Mouse (Mus musculus) left cerebral cortex, postnatal 36 days (tissue): ENCODE data around the gene Fzd9. TPM values are rescaled to one million over a fixed set of nuclear protein-coding genes. Genes with fewer than 3 reads are reported as not detected.
A peak's percentile ranks its signal among the peaks of the same experiment; 100 is the strongest.
"Not testable (repeated sequence)": the region's sequence is repeated elsewhere in the genome, so short reads cannot be mapped to it uniquely, and the experiment has no call there.

Experiments used
- DNase-seq, 2 experiments: peaks; one replicate each; pipeline ENCODE4 v3.0.0; 2021 to 2022; ENCODE audit warnings: low spot score in 2 of 2, mixed read lengths in 1 of 2
- intact Hi-C: fragments of 180-260 bp; cut with DNase I; formaldehyde crosslinking; loops from one replicate; pipeline ENCODE4 v1.15.1; 2025
- total RNA-seq, 2 experiments: library from RNA; stranded (reverse); gene quantifications; 2 replicates each; pipeline ENCODE4 v1.2.3; 2021

Gene Fzd9
- total RNA-seq, 2 experiments from 2014 or later: 5.1 to 6.7 TPM

- no peak for DNase-seq
- intact Hi-C loops: no loop called here
Measured at GRCm38 (mm10) chr5:135250186-135251078, 598 bp downstream of the Fzd9 start.

GRCm38 (mm10) chr5:135248956-135249676 lies 1.9 kb downstream of the Fzd9 start:
- DNase-seq: no peak
- intact Hi-C loops: no loop called here

- no peak for DNase-seq
- intact Hi-C loops: no loop called here
Measured at GRCm38 (mm10) chr5:135247337-135247736, 3.7 kb downstream of the Fzd9 start.

GRCm38 (mm10) chr5:135246531-135246930 lies 4.5 kb downstream of the Fzd9 start:
- intact Hi-C loops: no loop called here
- DNase-seq: no peak

- intact Hi-C loops: no loop called here
- DNase-seq: no peak
Measured at GRCm38 (mm10) chr5:135243166-135243565, 7.9 kb downstream of the Fzd9 start.

GRCm38 (mm10) chr5:135242608-135243007 lies 8.4 kb downstream of the Fzd9 start:
- DNase-seq: no peak
- intact Hi-C loops: no loop called here

- DNase-seq: no peak
- intact Hi-C loops: no loop called here
Measured at GRCm38 (mm10) chr5:135242136-135242535, 8.9 kb downstream of the Fzd9 start.

- intact Hi-C loops: no loop called here
- DNase-seq: no peak
Measured at GRCm38 (mm10) chr5:135241474-135241873, 9.6 kb downstream of the Fzd9 start.

- intact Hi-C loops: no loop called here
- no peak for DNase-seq
Measured at GRCm38 (mm10) chr5:135238832-135239231, 12.2 kb downstream of the Fzd9 start.

GRCm38 (mm10) chr5:135236571-135236970 lies 14.5 kb downstream of the Fzd9 start:
- DNase-seq: peak; percentile 49 to 63
- intact Hi-C loops: loop anchor here (1.0 kb wide), 1 partner anchor 50 kb away; no protein-coding TSS in a partner anchor

- intact Hi-C loops: no loop called here
- DNase-seq: no peak
Measured at GRCm38 (mm10) chr5:135233166-135233920, 17.7 kb downstream of the Fzd9 start.

GRCm38 (mm10) chr5:135230186-135230585 lies 20.8 kb downstream of the Fzd9 start:
- intact Hi-C loops: no loop called here
- no peak for DNase-seq

GRCm38 (mm10) chr5:135225879-135226278 lies 25.2 kb downstream of the Fzd9 start:
- intact Hi-C loops, DNase-seq: not testable (repeated sequence)

GRCm38 (mm10) chr5:135224169-135224568 lies 26.9 kb downstream of the Fzd9 start:
- DNase-seq: no peak
- intact Hi-C loops: no loop called here

- intact Hi-C loops: no loop called here
Measured at GRCm38 (mm10) chr5:135222066-135222465, 29.0 kb downstream of the Fzd9 start.

GRCm38 (mm10) chr5:135220941-135221340 lies 30.1 kb downstream of the Fzd9 start:
- intact Hi-C loops: no loop called here
- no peak for DNase-seq

More at GRCm38 (mm10) chr5:135222066-135222465, 29.0 kb downstream of the Fzd9 start:
- no peak for DNase-seq

GRCm38 (mm10) chr5:135216871-135217270 lies 34.2 kb downstream of the Fzd9 start:
- DNase-seq: no peak
- intact Hi-C loops: no loop called here

GRCm38 (mm10) chr5:135208197-135208596 lies 42.8 kb downstream of the Fzd9 start:
- no peak for DNase-seq
- intact Hi-C loops: no loop called here

GRCm38 (mm10) chr5:135202763-135203162 lies 48.3 kb downstream of the Fzd9 start:
- intact Hi-C loops: no loop called here
- no peak for DNase-seq
